Mouse (Mus musculus) liver, postnatal 0 days (tissue): ENCODE results near the gene Gm21119.
"Not testable (repeated sequence)": the region's sequence is repeated elsewhere in the genome, so short reads cannot be mapped to it uniquely, and the experiment has no call there.

Experiments used
- CTCF ChIP-seq: sonication (generic); IDR thresholded peaks from 2 replicates; pipeline ENCODE4 v1.5.1; 2016; ENCODE audit warnings: antibody characterized with exemption, low read depth
- EP300 ChIP-seq: IDR thresholded peaks from 2 replicates; pipeline ENCODE4 v1.6.1; 2016; ENCODE audit warnings: antibody characterized with exemption, low read depth, mild to moderate bottlenecking

DNA sequence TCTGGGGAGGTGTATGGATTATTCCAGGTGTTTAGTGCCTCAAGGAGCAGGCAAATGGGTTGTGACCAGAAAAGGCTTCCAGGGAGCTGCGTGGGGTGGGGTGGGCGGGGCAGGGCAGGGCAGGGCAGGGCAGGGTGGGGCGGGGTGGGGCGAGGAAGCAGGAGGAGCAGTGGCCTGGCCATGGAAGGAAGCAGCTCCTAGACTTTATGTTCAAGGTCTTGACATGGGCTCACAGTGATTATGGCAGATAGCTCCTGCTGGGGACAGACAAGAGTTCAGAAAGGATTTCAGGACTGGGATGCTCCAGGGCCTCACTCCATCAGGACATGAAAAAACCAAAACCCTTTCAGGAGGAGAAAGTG is 25.6 kb upstream of the Gm21119 start:
- TF ChIP-seq CTCF, EP300: not testable (repeated sequence)
